Mouse (Mus musculus) brain, embryonic 14.5 days (tissue): ENCODE data around the gene Lrrc10. TPM values are rescaled to one million over a fixed set of nuclear protein-coding genes. Genes with fewer than 3 reads are reported as not detected.

Experiments
- DNase-seq: peaks from one replicate; pipeline ENCODE4 v3.0.0-alpha.2; 2011; ENCODE audit warnings: low read depth
- CTCF ChIP-seq: fragments of 200-500 bp; IDR thresholded peaks from 2 replicates; pipeline ENCODE4 v1.5.1; 2012; ENCODE audit warnings: inconsistent platforms, mild to moderate bottlenecking, moderate library complexity, borderline replicate concordance; ENCODE audit not compliant: insufficient read depth, insufficient read length; ENCODE audit errors: extremely low read depth
- POLR2A ChIP-seq: fragments of 200-500 bp; IDR thresholded peaks from 2 replicates; pipeline ENCODE4 v1.6.1; 2012; ENCODE audit warnings: mild to moderate bottlenecking, inconsistent platforms, borderline replicate concordance; ENCODE audit not compliant: poor library complexity, insufficient read depth, insufficient read length, severe bottlenecking; ENCODE audit errors: extremely low read depth
- polyA plus RNA-seq: library from polyadenylated mRNA; depleted of rRNA; stranded (reverse); fragments of >200 nt; gene quantifications from 2 replicates; pipeline ENCODE4 v1.2.3, GENCODE M21; 2012; rRNA removed

Lrrc10 gene
- 0.11 TPM in 1 of 2 replicates, not detected in the other for polyA plus RNA-seq

- TF ChIP-seq CTCF (no peak), POLR2A (no peak)
- peak; percentile 49 for DNase-seq
Observed at GRCm38 (mm10) chr10:117045175-117046056, at the start of gene Lrrc10. Gene Lrrc10 (plus strand): TSS chr10:117045341.

- TF ChIP-seq POLR2A (no peak), CTCF (no peak)
- DNase-seq, result no peak
Observed at GRCm38 (mm10) chr10:116995584-116996235, 49.4 kb upstream of the Lrrc10 start.

DNA sequence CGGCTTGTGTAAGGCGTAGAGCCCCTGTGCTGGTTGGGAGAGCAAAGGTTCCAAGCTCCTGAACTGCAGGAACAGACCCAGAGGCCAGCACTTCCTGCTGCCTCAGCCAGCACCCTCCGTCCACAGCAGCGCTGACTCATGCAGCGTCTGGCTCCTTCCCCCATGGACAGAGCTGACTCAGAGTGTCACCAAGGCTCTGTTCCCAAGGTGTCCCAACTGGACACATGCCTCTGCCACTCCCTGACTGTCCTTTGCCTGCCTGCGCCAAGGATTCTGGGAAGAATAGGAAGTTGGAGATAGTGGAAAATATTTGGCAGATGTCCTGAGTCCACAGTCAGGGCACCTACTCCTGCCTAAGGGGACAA, 48.9 kb upstream of the Lrrc10 start:
- no peak for DNase-seq
- no peak for TF ChIP-seq POLR2A
- no peak for TF ChIP-seq CTCF

GRCm38 (mm10) chr10:116998716-116999455, 46.3 kb upstream of the Lrrc10 start:
- no peak for DNase-seq
- TF ChIP-seq POLR2A (no peak), CTCF (no peak)

DNA sequence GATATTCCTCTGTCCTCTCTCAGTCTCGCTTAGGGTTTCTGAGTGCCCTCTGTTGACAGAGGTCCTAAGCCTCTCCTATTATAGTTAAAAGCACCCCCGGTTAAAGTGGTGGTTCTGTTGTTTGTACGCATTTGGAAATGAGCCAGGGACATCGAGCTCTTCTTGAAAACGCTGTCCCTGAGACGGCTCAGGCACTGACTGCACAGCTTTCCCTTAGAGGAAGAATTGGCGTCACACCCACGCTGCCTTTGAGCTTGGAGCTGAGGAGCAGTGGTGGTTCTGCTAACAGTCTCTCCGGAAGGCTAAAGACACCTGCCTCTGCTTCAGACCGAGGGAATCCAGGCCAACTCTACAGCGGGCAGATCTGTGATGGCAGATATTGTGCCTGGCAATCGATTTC, 44.2 kb upstream of the Lrrc10 start:
- DNase-seq, result peak; percentile 38
- TF ChIP-seq POLR2A (no peak), CTCF (no peak)

DNA sequence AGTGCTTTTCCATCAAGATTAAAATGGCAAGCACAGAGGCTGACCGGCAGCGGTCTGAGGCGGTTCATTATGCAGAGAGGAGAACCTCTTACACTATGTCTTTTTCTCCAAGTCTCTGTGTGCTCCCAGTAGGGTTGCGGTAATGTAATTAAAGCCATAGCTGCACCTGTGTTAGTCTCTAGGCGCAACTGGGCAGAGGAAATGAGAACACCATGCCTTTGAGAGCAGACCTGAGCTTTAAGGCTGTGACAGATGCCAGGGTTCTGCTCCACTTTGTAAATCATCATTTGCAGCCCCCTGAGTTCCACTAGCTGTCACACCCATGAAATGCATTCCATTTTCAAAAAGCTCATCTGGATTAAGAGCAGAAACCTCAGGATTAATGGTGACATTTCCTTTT, 40.4 kb upstream of the Lrrc10 start:
- DNase-seq, result peak; percentile 57
- no peak for TF ChIP-seq CTCF
- no peak for TF ChIP-seq POLR2A

DNA sequence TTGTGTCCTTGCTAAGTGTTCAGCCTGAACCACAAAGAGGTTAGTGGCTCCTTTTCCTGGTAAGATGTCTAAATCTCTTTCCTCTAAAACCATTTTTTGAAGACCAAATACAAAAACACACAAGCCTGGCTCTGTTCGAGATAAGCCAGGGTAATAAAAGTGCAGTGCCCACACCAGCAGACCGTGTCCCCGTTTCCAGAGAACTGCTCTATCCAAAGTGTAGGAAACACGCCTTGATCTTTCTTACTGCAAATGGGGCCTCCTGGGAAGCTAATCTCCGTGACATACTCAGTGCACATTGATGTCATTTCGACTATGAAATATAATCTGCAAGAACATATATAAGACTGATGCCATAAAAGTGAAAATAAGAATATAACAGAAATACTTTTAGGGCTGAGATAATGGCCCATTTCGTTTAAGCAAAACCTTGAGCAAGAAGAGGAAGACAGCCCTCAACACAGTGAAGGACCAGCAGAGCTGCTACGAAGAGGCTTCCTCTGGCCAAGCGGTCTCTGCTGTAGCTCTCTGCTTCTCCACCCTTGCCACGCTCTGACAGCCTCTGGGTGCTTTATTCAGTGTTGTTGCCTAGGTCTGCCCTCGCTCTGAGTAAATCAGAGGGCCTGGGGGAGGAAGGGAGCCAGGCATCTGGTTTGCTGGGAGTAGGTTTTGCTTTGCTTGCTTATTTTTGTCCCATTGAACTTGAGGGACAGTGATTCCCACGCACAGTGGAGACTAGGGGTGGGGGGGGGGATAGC, 39.3 kb upstream of the Lrrc10 start:
- no peak for DNase-seq
- TF ChIP-seq POLR2A (no peak), CTCF (no peak)

- no peak for DNase-seq
- TF ChIP-seq CTCF, result no peak
- no peak for TF ChIP-seq POLR2A
Observed at GRCm38 (mm10) chr10:117009691-117010090, 35.5 kb upstream of the Lrrc10 start.

DNA sequence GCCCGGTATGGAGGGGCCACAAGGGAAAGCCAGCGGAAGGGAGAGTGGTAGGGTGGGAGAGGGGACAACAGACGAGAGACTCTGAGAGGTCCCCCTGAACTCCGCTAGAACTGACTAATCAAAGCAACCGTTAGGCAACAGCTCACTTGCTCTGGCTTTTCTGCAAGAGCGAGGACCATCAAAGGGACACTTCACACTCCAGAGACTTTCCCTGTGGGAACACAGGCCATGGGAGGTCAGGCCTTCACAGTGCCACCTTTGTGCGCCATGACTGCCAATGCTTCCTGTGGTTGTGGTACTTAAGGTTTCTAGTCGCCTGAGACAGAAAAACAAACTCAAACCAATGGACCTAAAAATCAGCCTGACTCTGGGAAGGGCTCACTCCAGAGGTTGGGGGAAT, 34.1 kb upstream of the Lrrc10 start:
- no peak for TF ChIP-seq CTCF
- no peak for TF ChIP-seq POLR2A

GRCm38 (mm10) chr10:117013689-117014390, 31.3 kb upstream of the Lrrc10 start:
- TF ChIP-seq CTCF, result peak; percentile 11; the same call in 1 of the 2 replicates
- no peak for TF ChIP-seq POLR2A
- DNase-seq, result peak; percentile 73

More for the DNA sequence above, 34.1 kb upstream of the Lrrc10 start:
- DNase-seq, result no peak
